Mouse (Mus musculus) cortical plate, adult 2 months (tissue): ENCODE measurements around the gene Spock2.

ENCODE experiments used
- CTCF ChIP-seq: fragments of 200-500 bp; IDR thresholded peaks from 2 replicates; pipeline ENCODE4 v1.5.1; 2011; ENCODE audit warnings: mild to moderate bottlenecking, control low read depth, low read length; ENCODE audit not compliant: insufficient read depth; ENCODE audit errors: extremely low read depth
- POLR2A ChIP-seq: fragments of 200-500 bp; IDR thresholded peaks from 2 replicates; pipeline ENCODE4 v1.6.1; 2011; ENCODE audit warnings: mild to moderate bottlenecking, low read length, control low read depth; ENCODE audit not compliant: insufficient read depth; ENCODE audit errors: extremely low read depth

GRCm38 (mm10) chr10:60062931-60063330 lies 43.1 kb upstream of the Spock2 start:
- TF ChIP-seq POLR2A (no peak), CTCF (no peak)
